Mouse (Mus musculus): Measurements from ENCODE around the gene Tmco1.

DNA sequence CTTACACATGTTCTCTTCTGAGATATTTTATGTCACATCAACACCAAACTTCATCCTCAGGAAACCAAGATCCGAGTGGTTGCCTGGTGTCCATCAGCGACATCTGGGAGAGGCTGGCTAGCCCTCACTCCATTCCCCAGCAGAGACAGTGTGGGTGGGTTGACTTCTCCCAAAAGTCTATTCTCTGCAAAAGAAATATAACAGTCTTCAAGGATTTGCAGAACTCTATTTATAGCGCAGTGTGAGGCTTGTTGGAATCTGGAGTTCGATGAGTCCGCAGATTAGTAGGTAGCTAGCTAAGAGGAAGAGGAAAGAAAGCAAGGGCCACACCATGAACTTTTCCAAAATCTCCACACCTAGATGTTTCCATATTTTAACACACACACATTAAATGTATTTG is 21.0 kb upstream of the Tmco1 start:
- no peak for TF ChIP-seq CHD2 (IDR thresholded peaks at IDR 0.05; ENCODE audit: low read depth, low read length)
- TF ChIP-seq MAFK (IDR thresholded peaks at IDR 0.05; ENCODE audit: insufficient read depth, low read depth, low read length): no peak
- no peak for TF ChIP-seq ZNF384 (IDR thresholded peaks at IDR 0.05; ENCODE audit: low read depth, low read length)
